Mouse (Mus musculus) heart, adult 2 months (tissue): Measurements from ENCODE around the gene Tmem190. TPM values are rescaled to one million over a fixed set of nuclear protein-coding genes. Genes with fewer than 3 reads are reported as not detected.
A peak's percentile ranks its signal among the peaks of the same experiment; 100 is the strongest.

ENCODE experiments used
- DNase-seq, 2 experiments: peaks; one replicate each; pipeline ENCODE4 v3.0.0; 2021
- H3K27ac ChIP-seq: fragments of 200-600 bp; 2 replicates; pipeline ENCODE4 v1.8.1; 2022
- H3K27me3 ChIP-seq: fragments of 200-500 bp; 2 replicates; pipeline ENCODE4 v1.6.1; 2012; ENCODE audit warnings: mild to moderate bottlenecking, low read length, inconsistent platforms, mixed read lengths; ENCODE audit not compliant: control insufficient read depth, insufficient read depth
- H3K36me3 ChIP-seq: fragments of 200-500 bp; 2 replicates; pipeline ENCODE4 v1.6.1; 2012; ENCODE audit warnings: low read length, inconsistent platforms; ENCODE audit not compliant: control insufficient read depth, insufficient read depth
- H3K4me1 ChIP-seq: fragments of 200-500 bp; 2 replicates; pipeline ENCODE4 v1.6.1; 2011; ENCODE audit warnings: low read length; ENCODE audit not compliant: control insufficient read depth, insufficient read depth
- H3K4me3 ChIP-seq: fragments of 200-600 bp; 2 replicates; pipeline ENCODE4 v1.8.1; 2022
- H3K79me2 ChIP-seq: fragments of 200-500 bp; replicated peaks from 2 replicates; pipeline ENCODE4 v1.6.1; 2012; ENCODE audit warnings: mild to moderate bottlenecking, inconsistent platforms, low read length, moderate library complexity, mixed read lengths; ENCODE audit not compliant: control insufficient read depth, insufficient read depth
- H3K9ac ChIP-seq: fragments of 200-500 bp; 2 replicates; pipeline ENCODE4 v1.6.1; 2012; ENCODE audit warnings: low read depth, mild to moderate bottlenecking, control low read depth, inconsistent platforms, low read length, mixed read lengths
- CTCF ChIP-seq: fragments of 200-600 bp; IDR thresholded peaks from 2 replicates; pipeline ENCODE4 v1.8.1; 2022; ENCODE audit warnings: antibody characterized with exemption, mild to moderate bottlenecking, moderate library complexity
- EP300 ChIP-seq: fragments of 200-500 bp; IDR thresholded peaks from 2 replicates; pipeline ENCODE4 v1.6.1; 2011; ENCODE audit warnings: low read depth, low read length, control low read depth; ENCODE audit not compliant: insufficient read depth
- POLR2A ChIP-seq: fragments of 200-500 bp; IDR thresholded peaks from 2 replicates; pipeline ENCODE4 v1.6.1; 2011; ENCODE audit warnings: mild to moderate bottlenecking, low read depth, low read length, control low read depth; ENCODE audit not compliant: insufficient read depth
- WGBS: fragments of 180-500 bp; shearing (Covaris S2); methylation state at CpG from one replicate; pipeline ENCODE4 v1.1.7; 2018; 5-methylcytosine and 5-hydroxymethylcytosine counted together
- intact Hi-C: fragments of 180-260 bp; cut with DNase I; formaldehyde crosslinking; loops from one replicate; pipeline ENCODE4 v1.15.1; 2025
- polyA plus RNA-seq: library from polyadenylated mRNA; depleted of rRNA; stranded (reverse); fragments of >200 nt; gene quantifications from 2 replicates; pipeline ENCODE4 v1.2.3, GENCODE M21; 2012
- total RNA-seq, 2 experiments: library from RNA; stranded (reverse); gene quantifications; 2 replicates each; pipeline ENCODE4 v1.2.3; 2021

Tmem190 gene
- total and polyA plus RNA-seq, 3 experiments, result 0.29 TPM; not detected in 2

DNA sequence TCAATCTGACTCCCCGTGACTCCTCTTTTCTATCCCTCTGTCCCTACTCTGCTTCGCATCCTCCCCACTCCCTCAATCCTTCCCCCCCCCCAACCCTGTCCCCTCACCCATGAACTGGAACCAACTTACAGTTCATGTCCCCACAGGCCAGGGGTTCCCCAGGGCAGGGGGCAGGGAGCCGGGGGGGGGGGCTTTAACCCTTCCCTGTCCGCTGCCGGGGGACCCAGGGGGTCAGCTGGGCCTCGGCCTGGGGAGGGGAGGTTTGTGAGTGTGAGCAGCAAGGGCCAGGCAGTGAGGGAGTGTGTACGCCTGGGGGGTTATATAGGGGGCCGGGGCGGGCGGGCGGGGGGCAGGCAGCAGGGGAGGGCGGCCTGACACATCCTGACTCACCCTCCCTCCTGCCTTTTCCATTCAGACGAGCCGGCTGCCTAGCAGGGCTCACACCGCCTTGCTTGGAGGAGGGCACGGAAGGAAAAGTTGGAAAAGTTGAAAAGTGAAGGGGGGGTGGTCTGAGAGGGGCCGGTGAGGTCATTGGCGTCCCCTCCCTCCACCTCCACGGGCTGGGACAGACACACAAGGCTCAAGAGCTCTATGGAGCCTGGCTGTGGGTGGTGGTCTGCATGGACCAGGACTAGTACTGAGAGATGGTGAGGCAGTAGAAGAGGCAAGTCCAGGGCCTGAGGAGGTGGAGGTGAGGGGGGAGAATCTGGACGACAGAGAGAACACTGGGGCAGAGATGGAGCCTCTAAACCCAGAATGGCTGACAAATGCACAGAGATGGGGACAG, 4.7 kb upstream of the Tmem190 start:
- 7% methylated on average over 20 of the region's 20 CpGs for WGBS
- intact Hi-C loops, result no loop called here

DNA sequence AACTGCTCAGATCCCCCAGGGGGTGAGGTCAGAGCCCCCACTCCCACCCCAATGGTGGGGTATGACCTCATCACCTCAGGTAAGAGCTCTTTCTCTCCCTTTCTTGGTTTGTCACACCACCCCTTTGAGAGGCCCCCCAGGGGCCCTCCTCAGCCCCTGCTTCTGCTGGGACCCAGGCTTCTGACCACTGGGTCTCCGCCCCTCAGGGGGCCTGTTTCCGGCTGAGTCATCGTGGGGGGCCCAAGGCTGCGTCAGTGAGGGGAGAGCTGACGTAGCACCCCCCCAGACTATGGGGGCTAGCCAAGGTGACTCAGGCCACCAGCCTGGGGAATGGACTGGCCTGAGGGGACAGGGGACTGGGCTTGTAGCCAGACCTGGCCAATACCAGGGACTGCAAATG, 2.8 kb upstream of the Tmem190 start:
- H3K4me1 ChIP-seq, result no peaks in the 10 kb centered on the region; the same call in 1 of the 2 replicates
- H3K36me3 ChIP-seq, result no peaks in the 10 kb centered on the region
- DNase-seq, result no peak
- no peaks in the 10 kb centered on the region for H3K79me2 ChIP-seq
- no peak overlapping the region for H3K9ac ChIP-seq
- 24% methylated on average over 5 of the region's 5 CpGs for WGBS
- intact Hi-C loops, result no loop called here
- peaks cover 15% of the 10 kb centered on the region; the same call in 1 of the 2 replicates for H3K27me3 ChIP-seq
- no peak overlapping the region for H3K27ac ChIP-seq
- no peak for TF ChIP-seq CTCF
- no peak for TF ChIP-seq EP300
- TF ChIP-seq POLR2A, result no peak
- no peak overlapping the region for H3K4me3 ChIP-seq

More for the DNA sequence above, 4.7 kb upstream of the Tmem190 start:
- Histone ChIP-seq H3K27ac (no peak overlapping the region), H3K36me3 (no peaks in the 10 kb centered on the region), H3K9ac (no peak overlapping the region), H3K79me2 (no peaks in the 10 kb centered on the region), H3K4me1 (no peaks in the 10 kb centered on the region; the same call in 1 of the 2 replicates), H3K4me3 (no peak overlapping the region), H3K27me3 (peaks cover 15% of the 10 kb centered on the region; the same call in 1 of the 2 replicates)
- DNase-seq, result no peak
- TF ChIP-seq POLR2A, result no peak
- TF ChIP-seq CTCF, result no peak
- TF ChIP-seq EP300, result no peak

DNA sequence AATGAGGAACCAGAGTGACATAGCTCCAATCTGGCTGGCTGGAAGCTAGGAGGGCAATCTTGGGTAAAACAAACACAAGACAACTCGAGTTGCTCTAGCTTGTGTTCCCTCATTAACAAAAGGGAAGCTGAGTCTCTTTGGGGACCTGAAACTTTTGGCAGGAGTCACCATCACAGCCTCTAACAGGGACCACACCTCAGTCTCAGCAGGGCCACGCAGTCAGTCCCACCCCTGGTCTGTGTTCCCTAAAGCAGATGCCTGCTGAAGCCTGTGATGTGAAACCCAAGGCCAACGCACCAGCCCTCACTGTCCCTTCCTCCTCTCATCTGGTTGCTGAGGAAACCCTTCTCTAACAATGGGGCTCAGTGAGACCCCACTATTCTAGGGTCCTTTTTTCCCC, 607 bp upstream of the Tmem190 start:
- intact Hi-C loops, result no loop called here
- H3K4me1 ChIP-seq, result no peaks in the 10 kb centered on the region
- no peaks in the 10 kb centered on the region for H3K79me2 ChIP-seq
- H3K27me3 ChIP-seq, result peaks cover 2% of the 10 kb centered on the region; the same call in 1 of the 2 replicates
- no peak overlapping the region for H3K9ac ChIP-seq
- no peak for DNase-seq
- H3K27ac ChIP-seq, result no peak overlapping the region
- WGBS, result 47% methylated on average over 3 of the region's 3 CpGs
- no peak overlapping the region for H3K4me3 ChIP-seq
- no peaks in the 10 kb centered on the region for H3K36me3 ChIP-seq
- TF ChIP-seq CTCF (no peak), POLR2A (no peak), EP300 (no peak)

DNA sequence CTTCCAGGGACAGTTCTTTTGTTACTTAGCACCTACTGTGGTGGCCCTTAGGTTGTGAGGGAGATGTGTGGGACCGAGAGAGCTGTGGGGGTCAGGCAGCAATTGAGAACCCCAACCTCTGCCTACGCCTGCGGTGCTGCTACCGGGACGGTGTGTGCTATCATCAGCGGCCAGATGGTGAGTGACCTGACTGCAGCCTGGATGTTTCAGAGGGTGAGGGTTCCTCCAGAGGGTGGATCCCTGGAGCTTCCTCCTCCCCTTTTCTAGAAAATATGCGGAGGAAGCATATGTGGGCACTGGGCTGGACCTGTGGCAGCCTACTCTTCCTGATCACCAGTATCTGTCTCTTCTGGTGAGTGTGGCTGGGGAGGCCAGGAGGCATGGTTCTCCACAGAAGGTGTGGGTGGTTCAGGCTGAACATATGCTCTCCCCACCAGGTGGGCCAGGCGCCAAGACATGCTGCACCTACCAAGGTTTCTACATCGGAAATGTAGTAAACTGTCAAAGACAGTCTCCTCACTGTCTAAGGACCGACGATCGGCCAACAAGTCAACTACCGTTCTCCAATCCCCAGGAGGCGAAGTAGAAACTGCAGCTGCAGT, 1.0 kb downstream of the Tmem190 start:
- no peak for DNase-seq
- Histone ChIP-seq H3K9ac (no peak overlapping the region), H3K79me2 (no peaks in the 10 kb centered on the region), H3K27ac (no peak overlapping the region), H3K4me3 (no peak overlapping the region), H3K27me3 (peaks cover 2% of the 10 kb centered on the region; the same call in 1 of the 2 replicates), H3K36me3 (no peaks in the 10 kb centered on the region), H3K4me1 (peaks cover 3% of the 10 kb centered on the region)
- 65% methylated on average over 14 of the region's 14 CpGs for WGBS
- no peak for TF ChIP-seq EP300
- no peak for TF ChIP-seq CTCF
- intact Hi-C loops, result no loop called here

DNA sequence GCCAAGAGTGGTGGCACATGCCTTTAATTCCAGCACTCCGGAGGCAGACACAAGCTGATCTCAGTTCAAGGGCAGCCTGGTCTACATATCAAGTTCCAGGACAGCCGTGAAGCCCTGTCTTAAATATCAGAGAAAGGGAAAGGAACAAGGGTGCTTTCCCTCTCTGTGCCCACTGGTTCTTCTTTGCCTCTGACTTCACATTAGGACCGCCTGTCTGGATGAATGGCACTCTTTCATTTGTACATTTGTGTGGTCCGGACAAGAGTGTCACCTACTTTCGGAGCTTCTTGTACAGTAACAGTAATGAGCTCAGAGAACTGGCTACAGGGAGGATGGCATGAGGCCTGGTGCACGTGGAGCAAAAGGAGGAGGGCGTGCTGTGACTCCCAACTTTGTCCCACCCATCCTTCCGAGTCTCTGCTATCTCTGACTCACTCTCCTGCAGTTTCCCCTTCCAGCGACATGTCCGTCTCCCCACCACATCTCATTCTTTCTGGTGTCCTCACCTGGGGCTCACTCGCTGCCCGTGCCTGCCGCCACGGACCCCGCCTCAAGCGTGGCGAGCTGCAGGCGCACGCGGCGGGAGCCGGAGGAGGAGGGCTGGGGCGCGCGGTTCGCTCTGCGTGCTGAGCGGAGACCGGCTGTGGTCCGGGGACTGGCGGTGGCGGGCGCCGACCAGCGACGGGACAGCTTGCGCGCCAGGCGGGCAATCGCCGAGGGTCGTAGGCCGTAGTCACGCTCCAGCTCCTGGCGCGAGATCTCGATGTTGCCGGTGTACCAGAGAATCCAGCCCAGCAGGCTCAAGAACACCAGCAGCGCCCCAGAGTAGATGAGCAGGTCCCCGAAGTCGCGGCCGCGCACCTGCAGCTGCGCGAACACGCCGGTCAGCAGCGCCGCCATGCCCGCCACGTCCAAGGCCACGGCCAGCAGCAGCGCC, 6.0 kb downstream of the Tmem190 start:
- DNase-seq, result peak; percentile 77 to 78
- peak overlapping the region; percentile 54 for H3K4me3 ChIP-seq
- H3K36me3 ChIP-seq, result no peaks in the 10 kb centered on the region
- peaks cover 4% of the 10 kb centered on the region for H3K4me1 ChIP-seq
- TF ChIP-seq CTCF (peak; percentile 55), EP300 (no peak), POLR2A (no peak)
- peak overlapping the region; percentile 75 for H3K27ac ChIP-seq
- H3K79me2 ChIP-seq, result no peaks in the 10 kb centered on the region
- H3K9ac ChIP-seq, result peak overlapping the region; percentile 85
- WGBS, result 2% methylated on average over 64 of the region's 64 CpGs
- H3K27me3 ChIP-seq, result no peaks in the 10 kb centered on the region
- intact Hi-C loops, result loop anchor here (2.0 kb wide), 1 partner anchor 48 kb away; the partner anchor contains the start of gene Kmt5c
